Mouse (Mus musculus) embryonic facial prominence, embryonic 15.5 days (tissue): ENCODE data around the gene Epha6. TPM values are rescaled to one million over a fixed set of nuclear protein-coding genes. Genes with fewer than 3 reads are reported as not detected.

Source experiments
- ATAC-seq: fragments of 200-750 bp; cut with Nextera tagmentation; 2 replicates; pipeline ENCODE4 v1.8.0; 2017; ENCODE audit warnings: low read depth, moderate TSS enrichment; ENCODE audit not compliant: insufficient number of reproducible peaks, low FRiP score, low TSS enrichment
- H3K27ac ChIP-seq: fragments of 300-500 bp; sonication (generic); replicated peaks from 2 replicates; pipeline ENCODE4 v1.5.1; 2015; ENCODE audit warnings: mild to moderate bottlenecking, inconsistent platforms
- H3K27me3 ChIP-seq: fragments of 300-500 bp; sonication (generic); 2 replicates; pipeline ENCODE4 v1.6.1; 2015; ENCODE audit warnings: inconsistent platforms
- H3K36me3 ChIP-seq: fragments of 300-500 bp; sonication (generic); 2 replicates; pipeline ENCODE4 v1.6.1; 2015; ENCODE audit warnings: mild to moderate bottlenecking, inconsistent platforms
- H3K4me1 ChIP-seq: fragments of 300-500 bp; sonication (generic); 2 replicates; pipeline ENCODE4 v1.6.1; 2015; ENCODE audit warnings: inconsistent platforms
- H3K4me2 ChIP-seq: fragments of 300-500 bp; sonication (generic); replicated peaks from 2 replicates; pipeline ENCODE4 v1.6.1; 2015; ENCODE audit warnings: mild to moderate bottlenecking, inconsistent platforms
- H3K4me3 ChIP-seq: fragments of 300-500 bp; sonication (generic); replicated peaks from 2 replicates; pipeline ENCODE4 v1.5.1; 2015; ENCODE audit warnings: mild to moderate bottlenecking, inconsistent platforms
- H3K9ac ChIP-seq: fragments of 300-500 bp; sonication (generic); 2 replicates; pipeline ENCODE4 v1.6.1; 2015; ENCODE audit warnings: inconsistent platforms
- H3K9me3 ChIP-seq: fragments of 300-500 bp; sonication (generic); replicated peaks from 2 replicates; pipeline ENCODE4 v1.6.1; 2016; ENCODE audit warnings: inconsistent platforms
- WGBS: fragments of 180-500 bp; shearing (Covaris S2); methylation state at CpG from one replicate; pipeline ENCODE4 v1.1.7; 2015; 5-methylcytosine and 5-hydroxymethylcytosine counted together
- polyA plus RNA-seq: library from polyadenylated mRNA; unstranded; fragments of >200 nt; fragmentation: Nextera tagmentation; extraction: Ambion mirVana; gene quantifications from 2 replicates; pipeline ENCODE4 v1.2.1, GENCODE M21; 2015

The Epha6 gene
- polyA plus RNA-seq, 1 experiment from 2014 or later: 0.77 TPM

- Histone ChIP-seq H3K4me3 (no peak overlapping the region), H3K36me3 (no peaks in the 10 kb centered on the region), H3K27ac (no peak overlapping the region), H3K27me3 (no peaks in the 10 kb centered on the region), H3K9me3 (no peaks in the 10 kb centered on the region), H3K4me2 (no peak overlapping the region), H3K4me1 (no peaks in the 10 kb centered on the region), H3K9ac (no peak overlapping the region)
- ATAC-seq: no peak
- 74% methylated on average over 4 of the region's 4 CpGs for WGBS
These were observed 844.5 kb downstream of the Epha6 start for GRCm38 (mm10) chr16:59760875-59761274.

GRCm38 (mm10) chr16:59750905-59751304 is 854.4 kb downstream of the Epha6 start:
- Histone ChIP-seq H3K9ac (no peak overlapping the region), H3K4me2 (no peak overlapping the region), H3K4me1 (no peaks in the 10 kb centered on the region), H3K4me3 (no peak overlapping the region), H3K36me3 (no peaks in the 10 kb centered on the region), H3K9me3 (no peaks in the 10 kb centered on the region), H3K27me3 (no peaks in the 10 kb centered on the region), H3K27ac (no peak overlapping the region)
- 85% methylated on average over 4 of the region's 4 CpGs for WGBS
- no peak for ATAC-seq

GRCm38 (mm10) chr16:59743669-59744068 is 861.7 kb downstream of the Epha6 start:
- Histone ChIP-seq H3K4me2 (no peak overlapping the region), H3K4me3 (no peak overlapping the region), H3K4me1 (no peaks in the 10 kb centered on the region), H3K27ac (no peak overlapping the region), H3K9ac (no peak overlapping the region), H3K36me3 (no peaks in the 10 kb centered on the region), H3K9me3 (no peaks in the 10 kb centered on the region), H3K27me3 (no peaks in the 10 kb centered on the region)
- WGBS: 28% methylated on average over 1 of the region's 1 CpGs
- peak; percentile 57; the same call in 1 of the 2 replicates for ATAC-seq

- Histone ChIP-seq H3K27ac (no peak overlapping the region), H3K4me1 (no peaks in the 10 kb centered on the region), H3K27me3 (no peaks in the 10 kb centered on the region), H3K36me3 (no peaks in the 10 kb centered on the region), H3K9ac (no peak overlapping the region), H3K9me3 (no peaks in the 10 kb centered on the region), H3K4me2 (no peak overlapping the region), H3K4me3 (no peak overlapping the region)
- 82% methylated on average over 4 of the region's 4 CpGs for WGBS
- ATAC-seq: no peak
These were observed 889.8 kb downstream of the Epha6 start for GRCm38 (mm10) chr16:59715524-59715923.

- WGBS: 82% methylated on average over 7 of the region's 7 CpGs
- no peaks in the 10 kb centered on the region for H3K4me1 ChIP-seq
- no peak overlapping the region for H3K27ac ChIP-seq
- H3K9me3 ChIP-seq: no peaks in the 10 kb centered on the region
- ATAC-seq: no peak
- no peaks in the 10 kb centered on the region for H3K27me3 ChIP-seq
- no peak overlapping the region for H3K4me2 ChIP-seq
- no peak overlapping the region for H3K4me3 ChIP-seq
- no peaks in the 10 kb centered on the region for H3K36me3 ChIP-seq
- H3K9ac ChIP-seq: no peak overlapping the region
These were observed 912.1 kb downstream of the Epha6 start for GRCm38 (mm10) chr16:59693230-59693629.

- Histone ChIP-seq H3K4me1 (no peaks in the 10 kb centered on the region), H3K36me3 (no peaks in the 10 kb centered on the region), H3K4me2 (no peak overlapping the region), H3K27me3 (no peaks in the 10 kb centered on the region), H3K9ac (no peak overlapping the region), H3K4me3 (no peak overlapping the region), H3K9me3 (no peaks in the 10 kb centered on the region), H3K27ac (no peak overlapping the region)
- no peak for ATAC-seq
- 87% methylated on average over 5 of the region's 5 CpGs for WGBS
These were observed 916.2 kb downstream of the Epha6 start for GRCm38 (mm10) chr16:59689120-59689519.

- H3K4me2 ChIP-seq: no peak overlapping the region
These were observed 920.2 kb downstream of the Epha6 start for GRCm38 (mm10) chr16:59685135-59685534.

GRCm38 (mm10) chr16:59683434-59683833 is 921.9 kb downstream of the Epha6 start:
- H3K4me3 ChIP-seq: no peak overlapping the region
- H3K27me3 ChIP-seq: no peaks in the 10 kb centered on the region
- no peaks in the 10 kb centered on the region for H3K4me1 ChIP-seq
- H3K4me2 ChIP-seq: no peak overlapping the region
- H3K27ac ChIP-seq: no peak overlapping the region
- ATAC-seq: no peak
- WGBS: 4% methylated on average over 8 of the region's 8 CpGs
- no peak overlapping the region for H3K9ac ChIP-seq
- no peaks in the 10 kb centered on the region for H3K9me3 ChIP-seq
- no peaks in the 10 kb centered on the region for H3K36me3 ChIP-seq

More at GRCm38 (mm10) chr16:59685135-59685534, 920.2 kb downstream of the Epha6 start:
- no peak for ATAC-seq
- Histone ChIP-seq H3K27me3 (no peaks in the 10 kb centered on the region), H3K4me1 (no peaks in the 10 kb centered on the region), H3K36me3 (no peaks in the 10 kb centered on the region), H3K4me3 (no peak overlapping the region), H3K27ac (no peak overlapping the region), H3K9ac (no peak overlapping the region), H3K9me3 (no peaks in the 10 kb centered on the region)
- WGBS: 72% methylated on average over 5 of the region's 5 CpGs

- 78% methylated on average over 8 of the region's 8 CpGs for whole genome bisulfite sequencing
- Histone ChIP-seq H3K4me1 (no peaks in the 10 kb centered on the region), H3K4me3 (no peak overlapping the region), H3K27me3 (no peaks in the 10 kb centered on the region), H3K27ac (no peak overlapping the region), H3K4me2 (no peak overlapping the region), H3K36me3 (no peaks in the 10 kb centered on the region), H3K9ac (no peak overlapping the region), H3K9me3 (no peaks in the 10 kb centered on the region)
- ATAC-seq: no peak
These were observed 923.0 kb downstream of the Epha6 start for GRCm38 (mm10) chr16:59682216-59682891.

GRCm38 (mm10) chr16:59666938-59667337 is 938.4 kb downstream of the Epha6 start:
- 91% methylated on average over 2 of the region's 2 CpGs for whole genome bisulfite sequencing
- H3K4me2 ChIP-seq: no peak overlapping the region

GRCm38 (mm10) chr16:59643766-59644165 is 961.6 kb downstream of the Epha6 start:
- no peak for ATAC-seq

More at GRCm38 (mm10) chr16:59666938-59667337, 938.4 kb downstream of the Epha6 start:
- ATAC-seq: no peak
- H3K9ac ChIP-seq: no peak overlapping the region
- H3K9me3 ChIP-seq: no peaks in the 10 kb centered on the region
- no peaks in the 10 kb centered on the region for H3K4me1 ChIP-seq
- no peak overlapping the region for H3K4me3 ChIP-seq
- no peak overlapping the region for H3K27ac ChIP-seq
- H3K27me3 ChIP-seq: no peaks in the 10 kb centered on the region
- H3K36me3 ChIP-seq: no peaks in the 10 kb centered on the region

GRCm38 (mm10) chr16:59639985-59640384 is 965.3 kb downstream of the Epha6 start:
- WGBS: 69% methylated on average over 3 of the region's 3 CpGs
- Histone ChIP-seq H3K9me3 (no peaks in the 10 kb centered on the region), H3K4me2 (peak overlapping the region; percentile 62), H3K27me3 (no peaks in the 10 kb centered on the region), H3K4me3 (no peak overlapping the region), H3K4me1 (no peaks in the 10 kb centered on the region), H3K9ac (no peak overlapping the region), H3K27ac (no peak overlapping the region), H3K36me3 (no peaks in the 10 kb centered on the region)
- ATAC-seq: no peak

More at GRCm38 (mm10) chr16:59643766-59644165, 961.6 kb downstream of the Epha6 start:
- no peak overlapping the region for H3K27ac ChIP-seq
- H3K4me2 ChIP-seq: no peak overlapping the region
- no peaks in the 10 kb centered on the region for H3K9me3 ChIP-seq
- H3K27me3 ChIP-seq: no peaks in the 10 kb centered on the region
- no peak overlapping the region for H3K4me3 ChIP-seq
- 58% methylated on average over 2 of the region's 2 CpGs for WGBS
- H3K4me1 ChIP-seq: no peaks in the 10 kb centered on the region
- no peaks in the 10 kb centered on the region for H3K36me3 ChIP-seq
- no peak overlapping the region for H3K9ac ChIP-seq
